Mouse (Mus musculus) right cerebral cortex, postnatal 10 days (tissue): ENCODE results near the gene Adamts15.

Source experiments
- DNase-seq, 2 experiments: peaks; one replicate each; pipeline ENCODE4 v3.0.0; 2021; ENCODE audit warnings: low spot score in 2 of 2

The Adamts15 gene

DNA sequence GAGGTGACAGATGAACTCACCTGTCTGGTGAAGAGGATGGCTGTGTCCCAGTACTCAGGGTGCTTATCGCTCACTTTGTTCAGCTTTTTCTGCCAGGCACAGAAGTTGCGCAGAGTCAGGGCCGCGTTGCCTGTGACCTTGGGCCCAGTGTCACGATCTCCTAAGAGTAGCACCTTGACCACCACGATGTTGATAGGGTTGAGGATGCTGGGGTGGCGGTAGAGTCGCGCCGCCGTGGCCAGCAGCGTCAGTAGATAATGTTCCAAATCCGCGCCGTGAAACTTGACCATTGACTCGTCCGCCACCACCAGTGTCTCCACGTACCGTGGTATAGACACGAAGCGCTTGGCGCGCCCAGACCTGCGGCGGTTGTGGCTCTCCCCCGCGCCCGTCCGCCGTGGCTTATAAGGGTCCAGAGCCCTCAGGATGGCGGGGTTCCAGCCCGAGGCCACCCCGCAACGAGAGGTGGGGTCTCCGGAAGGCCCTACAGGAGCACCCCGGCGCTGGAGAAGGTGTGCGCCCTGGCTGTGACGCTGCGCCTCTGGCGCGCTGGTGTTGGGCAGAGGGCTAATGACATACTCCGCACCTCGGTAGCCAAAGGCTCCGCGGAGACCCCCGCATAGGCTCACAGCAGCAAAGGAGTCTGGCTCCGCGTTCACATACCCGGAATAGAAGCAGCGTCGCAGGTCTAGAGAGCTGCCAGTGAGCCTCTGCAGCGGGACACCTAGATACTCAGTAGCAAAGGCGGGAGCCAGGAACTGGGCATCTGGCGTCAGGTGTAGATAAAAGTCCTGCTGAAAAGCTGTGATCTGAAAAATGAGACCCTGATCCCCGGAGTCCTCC is 770 bp downstream of the Adamts15 start:
- no peak for DNase-seq

GRCm38 (mm10) chr9:30920736-30921135 is 1.5 kb downstream of the Adamts15 start:
- DNase-seq = peak in 1 of 2 experiments; percentile 43

- DNase-seq = no peak
Observed at GRCm38 (mm10) chr9:30919686-30920085, 2.6 kb downstream of the Adamts15 start.

- DNase-seq = no peak
Observed at GRCm38 (mm10) chr9:30918466-30919356, 3.5 kb downstream of the Adamts15 start.

GRCm38 (mm10) chr9:30916266-30916968 is 5.8 kb downstream of the Adamts15 start:
- DNase-seq = no peak

DNA sequence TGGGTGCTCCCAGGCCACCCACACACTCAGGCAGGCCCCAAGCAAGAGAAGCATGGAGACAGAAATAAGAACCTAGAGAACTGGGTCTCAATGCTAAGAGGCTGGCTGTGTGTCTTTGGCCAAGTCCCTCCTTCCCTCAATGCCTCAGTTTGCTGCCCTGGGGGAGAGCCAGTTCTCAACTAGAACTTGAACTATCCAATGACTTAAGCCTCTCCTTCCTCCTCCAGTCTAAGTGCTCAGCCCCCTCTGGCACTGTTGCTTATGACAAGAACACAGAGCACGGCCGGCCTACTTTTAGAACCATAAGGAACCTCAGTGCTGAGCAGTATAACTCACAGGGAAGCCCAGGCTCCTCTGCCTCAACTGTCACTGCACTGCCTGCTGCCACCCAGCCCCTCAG is 8.0 kb downstream of the Adamts15 start:
- DNase-seq = no peak

- no peak for DNase-seq
Observed at GRCm38 (mm10) chr9:30913429-30913828, 8.8 kb downstream of the Adamts15 start.

GRCm38 (mm10) chr9:30912161-30912560 is 10.1 kb downstream of the Adamts15 start:
- no peak for DNase-seq

DNA sequence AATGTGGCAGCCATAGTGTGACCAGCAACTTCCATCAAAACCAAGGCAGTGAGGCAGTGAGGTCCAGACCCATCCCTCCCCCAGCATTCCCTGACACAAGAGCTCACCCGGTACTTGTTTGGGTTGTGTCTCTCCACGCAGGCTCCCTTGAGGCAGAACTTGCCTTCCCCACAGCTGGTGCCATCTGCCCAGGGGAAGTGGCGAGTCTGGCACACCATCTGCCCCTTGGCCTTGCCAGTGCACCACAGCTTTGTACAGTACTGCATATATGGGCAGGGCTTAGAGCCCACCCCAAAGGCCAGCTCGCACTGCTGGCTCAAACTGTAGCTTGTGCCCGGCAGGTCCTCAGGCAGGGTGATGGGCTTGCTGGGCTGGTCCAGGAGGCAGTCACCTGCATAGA is 11.8 kb downstream of the Adamts15 start:
- DNase-seq = no peak

- DNase-seq = no peak
Observed at GRCm38 (mm10) chr9:30908973-30909372, 13.3 kb downstream of the Adamts15 start.

DNA sequence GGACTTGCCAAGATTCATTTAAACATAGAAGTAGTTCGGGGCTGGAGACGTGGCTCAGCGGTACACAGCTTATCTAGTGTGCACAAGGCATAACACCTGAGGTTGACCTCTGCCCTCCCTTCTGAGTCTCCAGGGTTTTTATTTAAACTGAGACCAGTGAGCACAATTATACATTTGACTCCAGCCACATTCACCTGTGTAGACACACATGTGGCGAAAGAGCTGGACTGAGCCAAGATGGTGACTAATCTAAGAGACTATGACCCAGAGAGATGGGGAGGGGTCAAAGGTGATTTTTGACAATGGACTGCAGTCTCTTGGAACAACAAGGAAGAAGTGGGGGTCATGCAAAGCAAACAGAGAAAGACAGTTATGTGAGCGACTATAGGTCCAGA is 14.0 kb downstream of the Adamts15 start:
- DNase-seq = no peak

DNA sequence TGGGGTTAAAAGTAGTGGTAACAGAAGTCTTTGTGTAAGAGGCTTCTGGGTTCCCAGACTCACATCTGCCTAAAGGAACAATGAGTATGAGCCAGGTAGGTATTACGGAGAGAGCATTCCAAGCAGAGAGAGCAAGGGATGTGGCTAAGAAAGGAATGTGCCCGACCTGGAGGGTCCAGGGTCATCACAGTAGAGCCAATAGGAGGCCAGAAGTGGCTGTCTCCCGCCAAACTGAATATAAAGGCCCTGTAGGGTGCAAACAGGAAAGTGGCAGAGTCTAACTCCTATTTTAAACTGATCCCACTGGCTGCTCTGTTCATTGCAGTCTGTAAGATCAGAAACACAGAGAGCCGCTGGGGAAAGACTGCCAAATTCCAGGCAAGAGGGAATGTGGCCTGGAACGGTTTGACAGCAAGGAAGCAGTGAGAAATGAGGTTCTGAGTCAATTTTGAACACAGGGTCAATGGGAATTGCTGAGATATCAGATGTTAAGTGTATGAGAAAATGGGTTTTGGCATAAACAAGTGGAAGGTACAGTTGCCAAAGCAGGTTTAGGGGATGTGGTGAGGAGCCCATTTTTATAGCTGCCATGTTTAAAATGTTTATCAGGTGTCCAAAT is 14.5 kb downstream of the Adamts15 start:
- no peak for DNase-seq

GRCm38 (mm10) chr9:30906426-30906825 is 15.8 kb downstream of the Adamts15 start:
- no peak for DNase-seq

DNA sequence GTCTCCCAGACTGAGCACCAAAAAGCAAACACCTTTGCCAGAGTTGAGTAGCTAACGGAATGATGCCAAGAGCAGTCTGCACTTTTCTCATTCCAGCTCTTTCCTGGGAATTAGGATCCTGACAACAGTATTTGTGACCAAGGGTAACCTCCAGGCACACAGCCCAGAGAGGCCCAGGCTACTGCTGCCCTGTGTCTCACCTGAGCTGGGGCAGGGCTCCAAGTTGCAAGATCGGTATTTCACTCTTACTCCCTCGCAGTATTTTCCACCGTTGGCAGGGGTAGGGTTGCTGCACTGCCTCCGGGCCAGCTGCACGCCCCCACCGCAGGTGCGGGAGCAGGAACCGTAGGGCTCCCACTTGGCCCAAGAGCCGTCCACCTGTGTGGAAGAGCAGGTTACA is 16.4 kb downstream of the Adamts15 start:
- DNase-seq = no peak

DNA sequence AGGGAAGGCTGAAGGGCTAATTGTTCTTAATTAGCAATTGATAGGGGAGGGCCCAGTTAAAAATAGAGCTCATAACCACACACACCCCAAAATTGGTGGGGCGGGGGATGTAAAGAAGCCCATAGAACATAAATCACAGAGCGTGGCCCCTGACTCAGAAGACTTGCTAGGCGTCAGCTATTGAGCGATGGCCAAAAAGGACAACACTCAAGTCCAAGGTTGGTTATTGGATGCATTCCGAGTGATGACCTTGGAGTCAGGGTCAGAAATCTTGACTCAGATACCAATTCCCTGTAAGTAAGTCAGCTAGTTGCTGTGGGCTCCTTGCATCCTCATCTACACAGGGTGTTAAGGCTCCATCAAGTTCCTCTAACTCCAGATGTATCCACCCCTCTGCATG is 19.0 kb downstream of the Adamts15 start:
- DNase-seq = no peak

DNA sequence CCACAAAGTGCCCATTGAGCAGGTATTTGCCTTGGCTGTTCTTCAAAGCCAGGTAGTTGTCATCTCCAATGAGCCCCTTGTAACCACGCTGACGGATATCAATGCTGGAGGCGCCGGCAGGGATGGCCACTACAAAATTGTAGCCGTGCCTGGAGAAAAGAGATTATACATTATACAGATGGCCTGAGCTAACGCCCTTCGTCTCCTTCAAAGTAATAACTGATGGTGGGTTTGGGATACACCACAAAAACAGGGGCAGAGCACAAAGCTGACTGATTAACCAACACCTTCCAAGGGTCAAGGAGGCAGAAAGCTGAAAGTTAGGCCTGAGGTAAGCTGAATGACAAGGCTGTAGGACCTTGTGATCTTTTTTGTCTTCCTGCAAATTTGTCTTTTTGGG is 19.6 kb downstream of the Adamts15 start:
- DNase-seq = no peak

GRCm38 (mm10) chr9:30902152-30902551 is 20.1 kb downstream of the Adamts15 start:
- no peak for DNase-seq

DNA sequence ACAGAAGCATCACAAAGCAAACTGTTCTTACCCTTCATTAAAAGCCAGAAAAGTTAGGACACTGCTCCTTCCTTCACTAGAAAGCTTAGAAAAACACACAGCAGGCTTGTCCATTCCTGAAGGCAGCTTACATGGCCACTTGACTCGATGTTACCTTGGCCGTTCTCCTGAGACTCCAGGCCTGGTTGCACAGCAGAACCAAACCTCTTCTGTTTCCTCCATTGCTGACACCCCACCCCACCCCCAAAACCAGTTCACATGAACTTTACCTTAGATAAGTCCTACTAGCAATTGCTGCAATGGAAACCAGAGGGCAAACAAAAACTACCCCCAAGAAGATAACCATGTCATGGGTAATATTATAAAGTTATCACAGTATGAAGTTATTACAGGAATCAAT is 25.1 kb downstream of the Adamts15 start:
- no peak for DNase-seq

- peak; percentile 48 to 62 for DNase-seq
Observed at GRCm38 (mm10) chr9:30896752-30897151, 25.5 kb downstream of the Adamts15 start.

GRCm38 (mm10) chr9:30895618-30896017 is 26.6 kb downstream of the Adamts15 start:
- DNase-seq = no peak

DNA sequence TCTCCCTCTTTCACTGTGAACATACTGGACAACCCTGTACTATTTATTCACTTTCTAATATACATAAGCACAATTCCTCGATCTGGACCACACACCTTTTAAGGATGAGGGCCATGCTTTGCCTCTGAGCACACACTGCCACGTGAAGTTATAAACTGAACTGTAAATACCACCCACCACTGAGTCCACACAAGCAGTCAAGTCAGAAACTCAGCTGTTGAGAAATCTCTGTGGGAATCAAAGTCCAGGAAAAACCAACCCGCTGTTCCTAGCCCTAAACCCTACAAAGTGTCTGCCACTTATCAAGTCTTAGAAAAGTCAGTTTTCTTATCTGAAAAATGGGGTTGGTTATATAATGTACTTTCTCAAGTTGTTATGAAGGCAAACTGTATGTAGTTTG is 36.0 kb downstream of the Adamts15 start:
- DNase-seq = no peak

DNA sequence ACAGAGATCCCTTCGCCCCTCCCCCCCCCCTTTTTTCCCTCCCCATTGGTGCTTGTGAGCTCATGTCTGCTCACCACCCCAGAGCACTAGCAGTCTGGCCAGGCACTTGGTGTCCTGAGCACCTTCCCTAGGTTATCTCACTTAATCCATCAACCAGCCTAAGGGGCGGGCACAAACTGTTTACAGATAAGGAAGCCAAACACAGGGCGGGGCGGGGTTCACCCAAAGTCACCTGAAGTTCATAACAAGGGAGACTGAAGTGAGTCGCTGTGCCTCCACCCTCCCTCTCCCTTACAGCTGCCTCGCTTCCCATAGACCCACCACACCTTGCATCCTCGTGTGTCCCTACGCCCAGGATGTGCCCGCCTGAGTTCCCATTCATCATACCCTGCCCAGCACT is 41.7 kb downstream of the Adamts15 start:
- DNase-seq = no peak
